Mouse (Mus musculus) Patski (cell line): ENCODE data around the gene Lnpep. TPM values are rescaled to one million over a fixed set of nuclear protein-coding genes. Genes with fewer than 3 reads are reported as not detected.
A peak's percentile ranks its signal among the peaks of the same experiment; 100 is the strongest.

Experiments used
- ATAC-seq: fragments of 100-300 bp; one replicate; pipeline ENCODE4 v1.8.0; 2021
- CTCF ChIA-PET: fragments of 350-600 bp; sonication (Branson Sonifier 250); formaldehyde crosslinking; loops from one replicate; lab custom pipeline; 2022; ENCODE audit warnings: inconsistent platforms; lab: Charles Lee
- POLR2A ChIA-PET: fragments of 350-600 bp; sonication (Branson Sonifier 250); formaldehyde crosslinking; loops from one replicate; lab custom pipeline; 2022; ENCODE audit warnings: antibody characterized with exemption, inconsistent platforms; lab: Charles Lee
- DNase-seq: peaks from one replicate; pipeline ENCODE4 v3.0.0-alpha.2; 2011; ENCODE audit warnings: low read depth, low spot score
- H3K27me3 ChIP-seq: fragments of 371-371 bp; one replicate; pipeline ENCODE4 v1.5.1; 2021
- CTCF ChIP-seq: fragments of 100-300 bp; IDR thresholded peaks from one replicate; pipeline ENCODE4 v1.5.1; 2021
- in situ Hi-C: fragments of 300-500 bp; cut with MboI; formaldehyde crosslinking; loops from 3 replicates; pipeline ENCODE4 v1.11.1; 2018; ENCODE audit warnings: low pct_unique_long_range_greater_than_20kb, mixed read lengths
- polyA plus RNA-seq: library from polyadenylated mRNA; unstranded; gene quantifications from one replicate; pipeline ENCODE4 v1.2.3, GENCODE M21; 2021

The Lnpep gene
- polyA plus RNA-seq, 1 experiment from 2014 or later = 34.8 TPM

- ATAC-seq (no peak), DNase-seq (no peak)
- CTCF ChIA-PET = interaction anchor here (0.7 to 1.8 kb wide), 3 partner anchors 9 to 22 kb away, joined by 3 to 6 read pairs (median 5); partner anchors contain the start of gene Lnpep
- POLR2A ChIA-PET = no interaction called here
- no peak for TF ChIP-seq CTCF
- in situ Hi-C loops = no loop called here
- H3K27me3 ChIP-seq = no peaks in the 10 kb centered on the region
Measured at GRCm38 (mm10) chr17:17612336-17612735, 12.5 kb downstream of the Lnpep start.

- in situ Hi-C loops = no loop called here
- ChIA-PET POLR2A (interaction anchor here (1.6 kb wide), 1 partner anchor 14 kb away, joined by 3 read pairs; no protein-coding TSS in a partner anchor), CTCF (interaction anchor here (1.2 to 3.8 kb wide), 2 partner anchors 10 to 48 kb away, joined by 3 to 15 read pairs; no protein-coding TSS in a partner anchor)
- DNase-seq (no peak), ATAC-seq (no peak)
- no peaks in the 10 kb centered on the region for H3K27me3 ChIP-seq
- TF ChIP-seq CTCF = no peak
Measured at GRCm38 (mm10) chr17:17609523-17609922, 15.3 kb downstream of the Lnpep start.

GRCm38 (mm10) chr17:17608416-17608988 is 16.3 kb downstream of the Lnpep start:
- ChIA-PET POLR2A (interaction anchor here (1.6 kb wide), 1 partner anchor 13 kb away, joined by 3 read pairs; no protein-coding TSS in a partner anchor), CTCF (interaction anchor here (0.6 to 3.8 kb wide), 5 partner anchors 11 to 42 kb away, joined by 3 to 15 read pairs (median 3); partner anchors contain the start of gene Lnpep)
- no peak for TF ChIP-seq CTCF
- in situ Hi-C loops = no loop called here
- ATAC-seq = no peak
- H3K27me3 ChIP-seq = no peaks in the 10 kb centered on the region
- no peak for DNase-seq

GRCm38 (mm10) chr17:17604554-17604953 is 20.3 kb downstream of the Lnpep start:
- in situ Hi-C loops = no loop called here
- no peak for TF ChIP-seq CTCF
- ATAC-seq (no peak), DNase-seq (no peak)
- ChIA-PET CTCF (no interaction called here), POLR2A (no interaction called here)
- no peaks in the 10 kb centered on the region for H3K27me3 ChIP-seq

GRCm38 (mm10) chr17:17603609-17604008 is 21.2 kb downstream of the Lnpep start:
- no peaks in the 10 kb centered on the region for H3K27me3 ChIP-seq
- CTCF ChIA-PET = interaction anchor here (1.0 to 1.2 kb wide), 3 partner anchors 10 to 223 kb away, joined by 3 to 5 read pairs (median 3); no protein-coding TSS in a partner anchor
- in situ Hi-C loops = no loop called here
- POLR2A ChIA-PET = interaction anchor here (0.7 to 0.9 kb wide), 2 partner anchors 21 to 227 kb away, joined by 3 to 5 read pairs; partner anchors contain the start of gene Lnpep
- DNase-seq = no peak
- ATAC-seq = no peak
- no peak for TF ChIP-seq CTCF

- H3K27me3 ChIP-seq = no peaks in the 10 kb centered on the region
- peak; percentile 53 for ATAC-seq
- in situ Hi-C loops = no loop called here
- CTCF ChIA-PET = interaction anchor here (0.7 to 1.2 kb wide), 4 partner anchors 10 to 222 kb away, joined by 3 to 5 read pairs (median 4); no protein-coding TSS in a partner anchor
- TF ChIP-seq CTCF = no peak
- DNase-seq = no peak
- POLR2A ChIA-PET = interaction anchor here (0.9 to 1.0 kb wide), 2 partner anchors 21 to 53 kb away, joined by 5 to 7 read pairs; partner anchors contain the start of gene Lnpep
Measured at GRCm38 (mm10) chr17:17602786-17603185, 22.1 kb downstream of the Lnpep start.

GRCm38 (mm10) chr17:17602330-17602729 is 22.5 kb downstream of the Lnpep start:
- TF ChIP-seq CTCF = no peak
- ATAC-seq (peak; percentile 60), DNase-seq (no peak)
- POLR2A ChIA-PET = interaction anchor here (1.0 kb wide), 1 partner anchor 53 kb away, joined by 7 read pairs; no protein-coding TSS in a partner anchor
- in situ Hi-C loops = no loop called here
- CTCF ChIA-PET = interaction anchor here (0.8 to 1.2 kb wide), 3 partner anchors 12 to 222 kb away, joined by 3 read pairs; no protein-coding TSS in a partner anchor
- H3K27me3 ChIP-seq = no peaks in the 10 kb centered on the region

- peak; percentile 94 for DNase-seq
- in situ Hi-C loops = no loop called here
- no peaks in the 10 kb centered on the region for H3K27me3 ChIP-seq
- peak; percentile 88 for ATAC-seq
- TF ChIP-seq CTCF = no peak
- ChIA-PET POLR2A (interaction anchor here (0.6 kb wide), 1 partner anchor 28 kb away, joined by 3 read pairs; no protein-coding TSS in a partner anchor), CTCF (interaction anchor here (0.7 kb wide), 1 partner anchor 17 kb away, joined by 3 read pairs; no protein-coding TSS in a partner anchor)
Measured at GRCm38 (mm10) chr17:17600804-17601252, 24.0 kb downstream of the Lnpep start.

GRCm38 (mm10) chr17:17600001-17600400 is 24.8 kb downstream of the Lnpep start:
- ChIA-PET CTCF (no interaction called here), POLR2A (no interaction called here)
- no peak for TF ChIP-seq CTCF
- no peak for ATAC-seq
- in situ Hi-C loops = no loop called here
- no peaks in the 10 kb centered on the region for H3K27me3 ChIP-seq
- DNase-seq = no peak

GRCm38 (mm10) chr17:17598355-17598754 is 26.5 kb downstream of the Lnpep start:
- in situ Hi-C loops = no loop called here
- ChIA-PET CTCF (no interaction called here), POLR2A (no interaction called here)
- ATAC-seq (no peak), DNase-seq (no peak)
- no peak for TF ChIP-seq CTCF
- no peaks in the 10 kb centered on the region for H3K27me3 ChIP-seq
